Comparison of ENCODE assay signal across 8 mouse cellular contexts in the genomic region with DNA sequence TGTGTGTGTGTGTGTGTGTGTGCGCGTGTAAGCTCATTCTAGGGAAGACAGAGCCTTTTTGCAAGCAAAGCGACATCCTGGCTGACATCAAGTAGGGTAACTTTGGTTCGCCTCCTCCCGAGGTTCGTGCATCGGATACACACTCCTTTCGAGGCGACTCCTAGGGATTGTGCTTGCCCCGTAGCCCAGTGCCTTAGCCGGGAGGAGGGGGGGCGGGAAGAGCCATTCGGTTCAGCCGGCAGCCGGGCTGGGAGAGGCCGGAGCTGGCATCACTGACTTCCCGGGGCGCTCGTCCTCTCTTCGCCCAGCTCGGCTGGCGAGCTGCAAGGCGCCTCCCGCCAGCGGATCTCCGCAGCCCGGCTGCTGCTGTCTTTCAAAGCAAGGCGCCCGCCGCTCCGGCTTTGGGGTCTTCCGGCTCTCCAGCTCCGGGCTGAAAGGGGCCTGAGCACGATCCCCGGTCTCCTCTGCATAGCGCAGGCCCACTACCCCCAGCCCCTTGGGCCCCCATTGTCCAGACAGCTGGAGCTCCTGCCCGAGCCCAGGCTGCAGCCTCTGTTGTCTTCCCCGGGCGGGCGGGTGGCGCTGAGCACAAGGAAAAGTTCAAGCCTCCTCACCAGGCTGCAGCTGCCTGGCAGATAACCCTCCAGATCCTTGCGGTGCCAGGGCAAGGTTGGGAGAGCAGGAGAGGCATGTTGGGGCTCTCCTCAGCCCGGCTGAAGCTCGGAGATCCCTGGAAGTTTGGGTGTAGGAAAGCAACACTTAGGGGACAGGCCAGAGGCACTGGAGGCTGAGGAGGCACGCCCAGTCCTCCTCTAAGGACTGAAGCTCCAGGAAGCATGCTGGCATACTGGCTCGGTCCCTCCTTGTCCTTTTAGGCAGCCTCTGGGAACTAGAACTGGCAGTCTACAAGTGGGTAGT. TPM values are rescaled to one million over a fixed set of nuclear protein-coding genes. Genes with fewer than 3 reads are reported as not detected.
A peak's percentile ranks its signal among the peaks of the same experiment; 100 is the strongest.
DNase-seq lines count a peak whose midpoint lies in the region; ATAC-seq and TF ChIP-seq lines count a peak whose summit lies in the region.

No protein-coding gene starts in this region.

- DNase-seq in layer of hippocampus, adult 11-12 months (ENCODE audit: low spot score), result peak; percentile 14
- no peak for DNase-seq in layer of hippocampus, adult 9-10 months (ENCODE audit: low spot score)
- peak; percentile 43 for DNase-seq in brain, adult 2 months (ENCODE audit: low read depth, low spot score)
- DNase-seq in hindbrain, embryonic 10.5 days (ENCODE audit: low spot score), result peak; percentile 76
- no peak for DNase-seq in liver, adult 2 months (ENCODE audit: extremely low read depth, low read depth, low spot score)
- peak; percentile 30 for DNase-seq in ovary, postnatal 36 days (ENCODE audit: low spot score)
- no peak for DNase-seq in thymus, adult 18-20 months

- peak overlapping the region; percentile 82 for H3K4me2 ChIP-seq in forebrain, embryonic 16.5 days (ENCODE audit: low read length)

- WGBS in forebrain, embryonic 16.5 days, result under 1% methylated on average over 43 of the region's 46 CpGs
- under 1% methylated on average over 46 of the region's 46 CpGs for WGBS in hindbrain, embryonic 10.5 days
- 2% methylated on average over 46 of the region's 46 CpGs for WGBS in liver, adult 2 months

- no peaks in the 10 kb centered on the region for H3K79me2 ChIP-seq in liver, adult 2 months (ENCODE audit: control insufficient read depth, insufficient read depth, low read length)

- peak overlapping the region; percentile 62 for H3K4me3 ChIP-seq in forebrain, embryonic 16.5 days (replicated peaks; ENCODE audit: low read length)
- H3K4me3 ChIP-seq in hindbrain, embryonic 10.5 days, result peak overlapping the region; percentile 68
- peak overlapping the region; percentile 47 for H3K4me3 ChIP-seq in liver, adult 2 months (ENCODE audit: insufficient read depth, low read depth, low read length)

- H3K27ac ChIP-seq in forebrain, embryonic 16.5 days (ENCODE audit: low read length), result peak overlapping the region; percentile 68
- peak overlapping the region; percentile 90 for H3K27ac ChIP-seq in hindbrain, embryonic 10.5 days
- no peak overlapping the region for H3K27ac ChIP-seq in liver, adult 2 months (replicated peaks; ENCODE audit: insufficient read depth, low read depth, low read length)

- H3K27me3 ChIP-seq in forebrain, embryonic 16.5 days (replicated peaks; ENCODE audit: control insufficient read depth, insufficient read depth, low read length), result no peaks in the 10 kb centered on the region
- H3K27me3 ChIP-seq in hindbrain, embryonic 10.5 days (ENCODE audit: insufficient read depth, poor library complexity, severe bottlenecking), result peaks cover 54% of the 10 kb centered on the region
- peaks cover 3% of the 10 kb centered on the region; the same call in 1 of the 2 replicates for H3K27me3 ChIP-seq in liver, adult 2 months (ENCODE audit: control insufficient read depth, insufficient read depth, low read length)

- peak; percentile 53 for ATAC-seq in forebrain, embryonic 16.5 days

- no peaks in the 10 kb centered on the region for H3K9me3 ChIP-seq in forebrain, embryonic 16.5 days (ENCODE audit: control insufficient read depth, low read length)
- H3K9me3 ChIP-seq in hindbrain, embryonic 10.5 days, result no peaks in the 10 kb centered on the region

- TF ChIP-seq CTCF in liver, adult 2 months (IDR thresholded peaks at IDR 0.05; ENCODE audit: low read depth, low read length), result no peak

- peaks cover 23% of the 10 kb centered on the region for H3K4me1 ChIP-seq in forebrain, embryonic 16.5 days (replicated peaks; ENCODE audit: control insufficient read depth, insufficient read depth, low read length)
- peaks cover 37% of the 10 kb centered on the region for H3K4me1 ChIP-seq in hindbrain, embryonic 10.5 days (replicated peaks)
- no peaks in the 10 kb centered on the region for H3K4me1 ChIP-seq in liver, adult 2 months (ENCODE audit: control insufficient read depth, insufficient read depth, low read length)

- TF ChIP-seq POLR2A in liver, adult 2 months (IDR thresholded peaks at IDR 0.05; ENCODE audit: extremely low read depth, insufficient read depth, low read length), result no peak

- peak overlapping the region; percentile 63 for H3K9ac ChIP-seq in forebrain, embryonic 16.5 days (replicated peaks; ENCODE audit: low read depth, low read length)
- peak overlapping the region; percentile 25; the same call in 1 of the 2 replicates for H3K9ac ChIP-seq in liver, adult 2 months (ENCODE audit: low read depth, low read length)

- no peaks in the 10 kb centered on the region for H3K36me3 ChIP-seq in forebrain, embryonic 16.5 days (ENCODE audit: control insufficient read depth, insufficient read depth)
- no peaks in the 10 kb centered on the region for H3K36me3 ChIP-seq in hindbrain, embryonic 10.5 days
- H3K36me3 ChIP-seq in liver, adult 2 months (ENCODE audit: control insufficient read depth, insufficient read depth, low read length), result no peaks in the 10 kb centered on the region

RNA-seq across cellular contexts. Expression of a gene that starts 0.8 kb away (rescaled TPM):
- polyA plus RNA-seq in forebrain, embryonic 16.5 days (2015; fragmentation: Nextera tagmentation; extraction: Ambion mirVana), result 110 and 129 TPM in 2 replicates
- polyA plus RNA-seq in hindbrain, embryonic 10.5 days (2016; fragmentation: Nextera tagmentation; extraction: Ambion mirVana), result 5.2 and 8.5 TPM in 2 replicates
- 1.6 and 2.1 TPM in 2 replicates for total RNA-seq in liver, adult 2 months (2014; rRNA removed)
- 1.5 and 1.6 TPM in 2 replicates for polyA plus RNA-seq in liver, adult 2 months (2012; rRNA removed)

Comparison
In these comparisons a context has a peak if more than half of its experiments do, and no peak if none do; other contexts are left out.
1. DNase-seq: peak in layer of hippocampus, adult 11-12 months (single experiment), brain, adult 2 months (single experiment), hindbrain, embryonic 10.5 days (single experiment) and ovary, postnatal 36 days (single experiment); none in layer of hippocampus, adult 9-10 months (single experiment), liver, adult 2 months (single experiment) and thymus, adult 18-20 months (0 of 2).
2. RNA of a gene that starts 0.8 kb away (polyA plus RNA-seq): 110 to 129 TPM in forebrain, embryonic 16.5 days; 5.2 to 8.5 TPM in hindbrain, embryonic 10.5 days and 1.5 to 1.6 TPM in liver, adult 2 months; every median in the first group is over 10 times any median in the second.
3. Peak in every context shown above with its lines, with median percentiles within 50 percentile points of each other: H3K4me3 ChIP-seq.